Comparison of ENCODE assay signal across 23 mouse cellular contexts in genomic region chr6:145655678-145656077, GRCm38 (mm10). TPM values are rescaled to one million over a fixed set of nuclear protein-coding genes. Genes with fewer than 3 reads are reported as not detected.
DNase-seq lines count a peak whose midpoint lies in the region; ATAC-seq and TF ChIP-seq lines count a peak whose summit lies in the region.
"Had no signal": no experiment of that assay in that cellular context is flagged by ENCODE, and none has a peak within 500 bp of the region (broad histone marks: within the 10 kb centered on the region; RNA-seq: fewer than 3 reads in every experiment).

No protein-coding gene starts in this region.

- 95% methylated on average over 1 of the region's 1 CpGs for WGBS in heart, adult 2 months
- 40% methylated on average over 1 of the region's 1 CpGs for WGBS in liver, embryonic 14.5 days (ENCODE audit: insufficient replicate concordance)
- whole genome bisulfite sequencing in liver, embryonic 11.5 days = 61% methylated on average over 1 of the region's 1 CpGs

- in situ Hi-C loops in ES-E14 (cut with MboI; ENCODE audit: low sequenced_read_pairs in 2 of 2, unreplicated experiment in 2 of 2) = no loop called here

- H3K4me1 ChIP-seq in heart, adult 2 months (ENCODE audit: control insufficient read depth, insufficient read depth, low read length) = no peaks in the 10 kb centered on the region
- no peaks in the 10 kb centered on the region; a peak in 1 of 4 replicates for H3K4me1 ChIP-seq in liver, embryonic 14.5 days (replicated peaks; ENCODE audit: control insufficient read depth in 2 of 2, insufficient read depth in 2 of 2, low read length in 1 of 2)
- H3K4me1 ChIP-seq in liver, embryonic 11.5 days (replicated peaks; ENCODE audit: control insufficient read depth, insufficient read depth, low read length) = no peaks in the 10 kb centered on the region
- H3K4me1 ChIP-seq in ES-E14 (ENCODE audit: control insufficient read depth in 2 of 2, insufficient read depth in 2 of 2, low read length in 2 of 2, poor library complexity in 1 of 2) = no peaks in the 10 kb centered on the region
- H3K4me1 ChIP-seq: heart, embryonic 13.5 days; limb, embryonic 12.5 days had no signal

- DNase-seq in heart, adult 2 months = no peak
- no peak for DNase-seq in heart, adult 8-10 months (ENCODE audit: low spot score)
- DNase-seq in liver, embryonic 14.5 days (ENCODE audit: low read depth in 3 of 3, low spot score in 3 of 3) = no peak
- DNase-seq in liver, embryonic 11.5 days (ENCODE audit: low spot score) = no peak
- no peak for DNase-seq in ES-E14 (ENCODE audit: low read depth, low spot score)
- peak; percentile 4 for DNase-seq in induced T-regulatory cell, adult 2 months (ENCODE audit: low read depth)
- no peak for DNase-seq in adrenal gland, postnatal 14 days
- DNase-seq: adrenal gland, adult 2 months; cerebellum, adult 2 months; gastrocnemius, postnatal 14 days; kidney, postnatal 10 days; layer of hippocampus, adult 9-11 months had no signal

- no peak for ATAC-seq in liver, embryonic 14.5 days (ENCODE audit: insufficient read depth)
- no peak for ATAC-seq in liver, embryonic 11.5 days (replicated peaks; ENCODE audit: low FRiP score)
- ATAC-seq in erythroid progenitor cell, adult 5-6 weeks (replicated peaks; ENCODE audit: low FRiP score, poor library complexity, severe bottlenecking) = no peak
- ATAC-seq: midbrain, embryonic 13.5 days had no signal

- no peaks in the 10 kb centered on the region for H3K27me3 ChIP-seq in heart, adult 2 months (ENCODE audit: control insufficient read depth, insufficient read depth, low read length)
- H3K27me3 ChIP-seq in liver, embryonic 14.5 days (ENCODE audit: control insufficient read depth, insufficient read depth, low read length) = no peaks in the 10 kb centered on the region
- no peaks in the 10 kb centered on the region for H3K27me3 ChIP-seq in liver, embryonic 11.5 days (replicated peaks; ENCODE audit: control insufficient read depth, insufficient read depth, low read length)
- H3K27me3 ChIP-seq: heart, embryonic 13.5 days; limb, embryonic 12.5 days; midbrain, embryonic 13.5 days had no signal

- H3K9me3 ChIP-seq in liver, embryonic 14.5 days (ENCODE audit: control insufficient read depth, low read length) = no peaks in the 10 kb centered on the region
- H3K9me3 ChIP-seq in liver, embryonic 11.5 days (ENCODE audit: control insufficient read depth, low read length) = 0 out of 2 replicates have a peak, but pooled peaks cover 2% of the 10 kb centered on the region
- no peaks in the 10 kb centered on the region for H3K9me3 ChIP-seq in ES-E14 (ENCODE audit: control insufficient read depth, insufficient read depth, low read depth, low read length)
- H3K9me3 ChIP-seq: hindbrain, embryonic 10.5 days; midbrain, embryonic 13.5 days had no signal

- no peak overlapping the region for H3K4me2 ChIP-seq in liver, embryonic 14.5 days (ENCODE audit: low read depth)
- H3K4me2 ChIP-seq in liver, embryonic 11.5 days = no peak overlapping the region
- H3K4me2 ChIP-seq: heart, embryonic 13.5 days; limb, embryonic 12.5 days; midbrain, embryonic 13.5 days had no signal

- intact Hi-C loops in heart, adult 2 months (cut with DNase I) = no loop called here

- H3K4me3 ChIP-seq in heart, adult 2 months = no peak overlapping the region
- no peak overlapping the region for H3K4me3 ChIP-seq in liver, embryonic 14.5 days (ENCODE audit: insufficient read depth in 1 of 2, low read depth in 2 of 2, low read length in 2 of 2)
- no peak overlapping the region for H3K4me3 ChIP-seq in liver, embryonic 11.5 days (ENCODE audit: low read depth, low read length)
- no peak overlapping the region for H3K4me3 ChIP-seq in ES-E14 (ENCODE audit: insufficient read depth in 1 of 2, low read depth in 1 of 2, low read length in 2 of 2, poor library complexity in 1 of 2, severe bottlenecking in 1 of 2)
- H3K4me3 ChIP-seq: heart, embryonic 13.5 days; hindbrain, embryonic 10.5 days; limb, embryonic 12.5 days; midbrain, embryonic 13.5 days had no signal

- TF ChIP-seq EP300 in heart, adult 2 months (IDR thresholded peaks at IDR 0.05; ENCODE audit: insufficient read depth, low read depth, low read length) = no peak
- TF ChIP-seq EP300 in liver, embryonic 14.5 days (IDR thresholded peaks at IDR 0.05; ENCODE audit: low read depth) = no peak

- peak; percentile 14; the same call in 1 of the 2 replicates for TF ChIP-seq CTCF in heart, adult 2 months (IDR thresholded peaks at IDR 0.05)
- TF ChIP-seq CTCF in liver, embryonic 14.5 days (IDR thresholded peaks at IDR 0.05; ENCODE audit: low read depth) = peak; percentile 39

- no peak overlapping the region for H3K27ac ChIP-seq in heart, adult 2 months
- H3K27ac ChIP-seq in liver, embryonic 14.5 days = no peak overlapping the region
- H3K27ac ChIP-seq in liver, embryonic 11.5 days (ENCODE audit: low read depth, low read length) = no peak overlapping the region
- H3K27ac ChIP-seq in ES-E14 (ENCODE audit: insufficient read depth, low read depth, low read length, poor library complexity, severe bottlenecking) = no peak overlapping the region
- H3K27ac ChIP-seq: heart, embryonic 13.5 days; hindbrain, embryonic 10.5 days; limb, embryonic 12.5 days; midbrain, embryonic 13.5 days had no signal

- H3K36me3 ChIP-seq in heart, adult 2 months (ENCODE audit: control insufficient read depth, insufficient read depth, low read length) = no peaks in the 10 kb centered on the region
- H3K36me3 ChIP-seq in liver, embryonic 14.5 days (replicated peaks; ENCODE audit: control insufficient read depth, insufficient read depth, low read depth) = no peaks in the 10 kb centered on the region
- no peaks in the 10 kb centered on the region for H3K36me3 ChIP-seq in liver, embryonic 11.5 days (ENCODE audit: control insufficient read depth, insufficient read depth, low read length)
- H3K36me3 ChIP-seq in ES-E14 (ENCODE audit: control insufficient read depth, insufficient read depth, low read length, poor library complexity, severe bottlenecking) = no peaks in the 10 kb centered on the region
- H3K36me3 ChIP-seq: heart, embryonic 13.5 days; hindbrain, embryonic 10.5 days; limb, embryonic 12.5 days; midbrain, embryonic 13.5 days had no signal

- no peak overlapping the region for H3K9ac ChIP-seq in heart, adult 2 months (ENCODE audit: low read depth, low read length)
- no peak overlapping the region for H3K9ac ChIP-seq in liver, embryonic 14.5 days (replicated peaks)
- H3K9ac ChIP-seq in liver, embryonic 11.5 days (ENCODE audit: low read depth, low read length) = no peak overlapping the region
- no peak overlapping the region for H3K9ac ChIP-seq in ES-E14 (ENCODE audit: insufficient read depth, low read depth, low read length, poor library complexity, severe bottlenecking)
- H3K9ac ChIP-seq: heart, embryonic 13.5 days; limb, embryonic 12.5 days; midbrain, embryonic 13.5 days had no signal

- H3K79me2 ChIP-seq in heart, adult 2 months (replicated peaks; ENCODE audit: control insufficient read depth, insufficient read depth, low read length) = no peaks in the 10 kb centered on the region

- no peak for TF ChIP-seq POLR2A in heart, adult 2 months (IDR thresholded peaks at IDR 0.05; ENCODE audit: insufficient read depth, low read depth, low read length)

TF ChIP-seq in ES-E14, 5 proteins besides CTCF, POLR2A, EP300 and RAD21:
- TF ChIP-seq ZC3H11A (IDR thresholded peaks at IDR 0.05; ENCODE audit: borderline replicate concordance, low read depth, low read length) = peak; percentile 24; the same call in 1 of the 2 replicates
- no peak for TF ChIP-seq ZNF384 (IDR thresholded peaks at IDR 0.05; ENCODE audit: low read depth, low read length)

RNA-seq across cellular contexts. Expression of gene Tuba3b, which starts 40.1 kb away (rescaled TPM):
- total RNA-seq in heart, adult 2 months (2021) = under 1 TPM; 0.20 to 0.31 TPM
- 0.67 and 0.68 TPM in 2 replicates for polyA plus RNA-seq in heart, adult 2 months (2012; rRNA removed)
- total RNA-seq in heart, adult 8-10 months (2022) = under 1 TPM in 3 of 4 experiments, not detected in 1; 0.14 to 0.22 (median 0.19) TPM
- polyA plus RNA-seq in liver, embryonic 14.5 days (2012; rRNA removed) = not detected in 2 replicates
- polyA plus RNA-seq in liver, embryonic 14.5 days (2014; fragmentation: Nextera tagmentation; extraction: Ambion mirVana) = not detected in 2 replicates
- polyA plus RNA-seq in liver, embryonic 11.5 days (2014; fragmentation: Nextera tagmentation; extraction: Ambion mirVana) = 0.12 TPM in 1 of 2 replicates, not detected in the other
- total RNA-seq in ES-E14 (2012; rRNA removed) = 1.3 and 5.7 TPM in 2 replicates
- total RNA-seq in erythroid progenitor cell, adult 5-6 weeks (2015; ENCODE audit: low replicate concordance) = not detected in 2 replicates
- total RNA-seq in erythroid progenitor cell, adult 5-6 weeks (2017; ENCODE audit: low replicate concordance) = not detected in 2 replicates
- not detected in 2 replicates for total RNA-seq in adrenal gland, postnatal 14 days (2021)
- total RNA-seq: adrenal gland, adult 2 months; gastrocnemius, postnatal 14 days; left cerebral cortex, adult 8-10 months; neutrophil, adult 5-6 weeks had no signal
- polyA plus RNA-seq: adrenal gland, adult 2 months; cerebellum, adult 2 months; embryonic facial prominence, embryonic 11.5 days; heart, embryonic 13.5 days; hindbrain, embryonic 10.5 days; intestine, embryonic 14.5 days; limb, embryonic 12.5 days; liver, embryonic 16.5 days; midbrain, embryonic 13.5 days; small intestine, adult 2 months had no signal

RNA-seq across cellular contexts. Expression of gene Lmntd1, which starts 41.6 kb away (rescaled TPM):
- 1 to 10 TPM; 2.0 to 2.2 TPM for total RNA-seq in heart, adult 2 months (2021)
- 6.7 and 11.4 TPM in 2 replicates for polyA plus RNA-seq in heart, adult 2 months (2012; rRNA removed)
- total RNA-seq in heart, adult 8-10 months (2022) = 1 to 10 TPM; 1.1 to 3.6 (median 3.2) TPM
- polyA plus RNA-seq in liver, embryonic 14.5 days (2012; rRNA removed) = 0.02 TPM in 1 of 2 replicates, not detected in the other
- polyA plus RNA-seq in liver, embryonic 14.5 days (2014; fragmentation: Nextera tagmentation; extraction: Ambion mirVana) = 0.06 TPM in 1 of 2 replicates, not detected in the other
- polyA plus RNA-seq in liver, embryonic 11.5 days (2014; fragmentation: Nextera tagmentation; extraction: Ambion mirVana) = not detected in 2 replicates
- not detected in 2 replicates for total RNA-seq in ES-E14 (2012; rRNA removed)
- not detected in 2 replicates for total RNA-seq in erythroid progenitor cell, adult 5-6 weeks (2015; ENCODE audit: low replicate concordance)
- total RNA-seq in erythroid progenitor cell, adult 5-6 weeks (2017; ENCODE audit: low replicate concordance) = not detected in 2 replicates
- total RNA-seq in adrenal gland, postnatal 14 days (2021) = 0.78 and 1.1 TPM in 2 replicates
- polyA plus RNA-seq: liver, embryonic 16.5 days; small intestine, adult 2 months had no signal
